Mouse (Mus musculus) limb, embryonic 14.5 days (tissue): Measurements from ENCODE around the gene Tinagl1. TPM values are rescaled to one million over a fixed set of nuclear protein-coding genes. Genes with fewer than 3 reads are reported as not detected.

ENCODE experiments used
- ATAC-seq: fragments of 200-750 bp; cut with Nextera tagmentation; 2 replicates; pipeline ENCODE4 v1.8.0; 2017; ENCODE audit warnings: low read depth, moderate number of reproducible peaks, moderate TSS enrichment; ENCODE audit not compliant: low FRiP score
- DNase-seq: peaks from one replicate; pipeline ENCODE4 v3.0.0-alpha.2; 2015; ENCODE audit warnings: low spot score
- H3K27ac ChIP-seq: fragments of 300-500 bp; sonication (generic); replicated peaks from 2 replicates; pipeline ENCODE4 v1.5.1; 2014; ENCODE audit warnings: low read depth, mild to moderate bottlenecking, low read length, moderate library complexity, mixed read lengths
- H3K27me3 ChIP-seq: fragments of 300-500 bp; sonication (generic); 2 replicates; pipeline ENCODE4 v1.6.1; 2014; ENCODE audit warnings: low read length, mixed read lengths; ENCODE audit not compliant: control insufficient read depth, insufficient read depth
- H3K36me3 ChIP-seq: fragments of 300-500 bp; sonication (generic); 2 replicates; pipeline ENCODE4 v1.6.1; 2014; ENCODE audit warnings: mild to moderate bottlenecking, low read length, moderate library complexity, mixed read lengths; ENCODE audit not compliant: control insufficient read depth, insufficient read depth
- H3K4me1 ChIP-seq: fragments of 300-500 bp; sonication (generic); 2 replicates; pipeline ENCODE4 v1.6.1; 2014; ENCODE audit warnings: antibody characterized with exemption, low read length, mixed read lengths; ENCODE audit not compliant: control insufficient read depth, insufficient read depth
- H3K4me2 ChIP-seq: fragments of 300-500 bp; sonication (generic); replicated peaks from 2 replicates; pipeline ENCODE4 v1.6.1; 2014; ENCODE audit warnings: low read depth, mild to moderate bottlenecking, low read length, moderate library complexity; ENCODE audit not compliant: severe bottlenecking
- H3K4me3 ChIP-seq: fragments of 300-500 bp; sonication (generic); replicated peaks from 2 replicates; pipeline ENCODE4 v1.5.1; 2014; ENCODE audit warnings: low read length
- H3K9ac ChIP-seq: fragments of 300-500 bp; sonication (generic); 2 replicates; pipeline ENCODE4 v1.6.1; 2014; ENCODE audit warnings: mild to moderate bottlenecking, low read depth, low read length, moderate library complexity; ENCODE audit not compliant: severe bottlenecking
- H3K9me3 ChIP-seq: fragments of 300-500 bp; sonication (generic); 2 replicates; pipeline ENCODE4 v1.6.1; 2016; ENCODE audit warnings: low read length; ENCODE audit not compliant: control insufficient read depth
- POLR2A ChIP-seq: fragments of 200-500 bp; IDR thresholded peaks from 2 replicates; pipeline ENCODE4 v1.8.0; 2012; ENCODE audit warnings: inconsistent platforms, mild to moderate bottlenecking, moderate library complexity, borderline replicate concordance; ENCODE audit not compliant: insufficient read depth, insufficient read length; ENCODE audit errors: extremely low read depth
- WGBS: fragments of 180-500 bp; shearing (Covaris S2); extraction: QIAGEN DNeasy Blood & Tissue Kit; methylation state at CpG from one replicate; pipeline ENCODE4 v1.1.7; 2014; 5-methylcytosine and 5-hydroxymethylcytosine counted together
- polyA plus RNA-seq, 2 experiments: library from polyadenylated mRNA; depleted of rRNA in 1 of 2; stranded (reverse) in 1 of 2; unstranded in 1 of 2; fragments of >200 nt; fragmentation: Nextera tagmentation in 1 of 2; extraction: Ambion mirVana in 1 of 2; gene quantifications; 2 replicates each; pipeline versions ENCODE4 v1.2.1 to v1.2.3; 2012 to 2014

The Tinagl1 gene
- polyA plus RNA-seq, 2 experiments = 13.6 to 19.9 TPM

DNA sequence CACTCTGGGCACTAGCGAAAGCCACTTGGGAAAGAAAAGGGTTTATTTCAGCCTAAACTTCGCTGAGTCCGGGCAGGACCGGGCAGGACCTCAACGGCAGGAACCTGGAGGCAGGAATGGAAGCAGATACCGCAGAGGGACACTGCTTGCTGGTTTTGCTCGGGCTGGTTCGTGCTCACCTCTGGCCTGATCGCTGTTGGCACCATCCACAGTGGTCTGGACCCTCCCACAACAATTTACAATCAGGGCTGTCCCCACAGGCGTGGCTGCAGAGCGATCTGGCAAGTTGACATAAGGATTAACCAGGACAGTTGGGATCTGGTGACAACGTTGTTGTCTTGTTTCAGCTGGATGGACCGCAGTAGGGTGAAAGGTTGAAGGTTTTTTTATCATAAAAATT, 21.0 kb upstream of the Tinagl1 start:
- 69% methylated on average over 13 of the region's 13 CpGs for WGBS
- no peak for TF ChIP-seq POLR2A
- Histone ChIP-seq H3K27ac (no peak overlapping the region), H3K36me3 (no peaks in the 10 kb centered on the region), H3K9me3 (no peaks in the 10 kb centered on the region), H3K27me3 (peaks cover 5% of the 10 kb centered on the region; the same call in 1 of the 2 replicates), H3K4me2 (no peak overlapping the region), H3K9ac (no peak overlapping the region), H3K4me3 (no peak overlapping the region), H3K4me1 (no peaks in the 10 kb centered on the region)
- DNase-seq = no peak
- ATAC-seq = no peak

DNA sequence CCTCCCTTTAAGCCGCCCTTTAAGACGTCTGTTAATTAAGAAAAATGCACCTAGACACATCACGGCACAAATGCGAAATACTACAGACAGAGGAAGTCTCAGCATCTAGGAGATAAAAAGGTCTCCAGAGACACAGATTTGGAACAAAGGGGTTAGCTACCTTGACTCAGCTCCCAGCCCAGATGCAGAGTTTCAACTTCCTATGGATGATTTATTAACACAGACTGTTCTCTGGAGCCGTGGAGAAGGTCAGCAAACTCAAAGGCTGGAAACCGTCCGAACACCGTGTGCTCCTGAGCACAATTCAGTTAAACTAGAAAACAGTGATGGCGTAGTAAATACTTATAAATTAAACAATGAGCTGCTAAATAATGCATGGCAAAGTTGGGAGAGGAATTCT, 17.3 kb upstream of the Tinagl1 start:
- Histone ChIP-seq H3K4me2 (no peak overlapping the region), H3K27ac (no peak overlapping the region), H3K4me1 (no peaks in the 10 kb centered on the region), H3K4me3 (no peak overlapping the region), H3K9me3 (no peaks in the 10 kb centered on the region), H3K27me3 (no peaks in the 10 kb centered on the region), H3K36me3 (no peaks in the 10 kb centered on the region), H3K9ac (no peak overlapping the region)
- no peak for TF ChIP-seq POLR2A
- WGBS = 33% methylated on average over 9 of the region's 9 CpGs
- DNase-seq (no peak), ATAC-seq (no peak)

DNA sequence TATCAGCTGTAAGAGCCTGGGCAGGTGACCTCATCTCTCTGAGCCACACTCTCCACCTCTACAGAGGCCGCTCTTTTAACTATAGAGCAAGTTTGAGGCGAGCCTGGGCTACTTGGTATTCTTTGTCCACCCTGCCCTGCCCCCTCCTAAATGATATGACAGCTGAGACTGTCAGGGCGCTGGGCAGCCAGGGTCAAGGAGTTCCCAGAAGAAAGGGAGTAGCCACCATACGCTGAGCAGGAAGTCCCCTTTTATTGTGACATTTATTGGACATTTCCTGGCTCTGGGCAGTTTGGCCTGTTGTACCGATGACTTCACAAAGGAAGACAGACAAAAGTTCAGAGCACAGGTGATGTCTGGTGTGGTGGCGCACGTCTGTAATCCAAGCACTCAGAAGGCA, 14.7 kb upstream of the Tinagl1 start:
- Histone ChIP-seq H3K4me1 (no peaks in the 10 kb centered on the region), H3K4me3 (no peak overlapping the region), H3K36me3 (no peaks in the 10 kb centered on the region), H3K9ac (no peak overlapping the region), H3K27ac (no peak overlapping the region), H3K27me3 (no peaks in the 10 kb centered on the region), H3K9me3 (no peaks in the 10 kb centered on the region), H3K4me2 (no peak overlapping the region)
- DNase-seq = no peak
- WGBS = 41% methylated on average over 7 of the region's 7 CpGs
- no peak for TF ChIP-seq POLR2A
- no peak for ATAC-seq

DNA sequence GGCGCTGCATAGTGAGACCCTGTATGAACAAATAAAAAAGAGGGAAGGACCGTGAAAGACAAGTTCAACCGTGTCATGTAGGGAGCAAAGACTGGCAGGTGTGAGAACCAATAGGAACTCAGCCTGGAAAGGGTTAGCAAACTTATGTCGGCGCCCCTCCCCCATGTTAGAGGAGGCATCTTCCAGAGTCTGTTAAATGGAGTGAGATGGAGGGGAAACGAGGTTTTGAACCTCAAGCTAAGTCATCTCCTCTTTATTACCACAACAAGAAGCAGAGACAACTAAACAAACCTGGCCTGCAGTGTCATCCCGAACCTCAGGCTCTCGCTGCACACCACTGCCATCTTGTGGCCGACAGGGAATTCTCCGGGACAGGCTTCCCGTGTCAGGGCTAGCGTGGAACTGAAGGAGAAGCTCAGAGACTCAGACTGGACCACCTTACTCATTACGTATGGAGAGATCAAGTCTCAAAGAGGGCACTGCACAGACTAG, 13.9 kb upstream of the Tinagl1 start:
- Histone ChIP-seq H3K36me3 (no peaks in the 10 kb centered on the region), H3K27me3 (no peaks in the 10 kb centered on the region), H3K4me3 (peak overlapping the region; percentile 23), H3K9me3 (no peaks in the 10 kb centered on the region), H3K27ac (no peak overlapping the region), H3K4me1 (no peaks in the 10 kb centered on the region), H3K9ac (no peak overlapping the region), H3K4me2 (peak overlapping the region; percentile 40)
- WGBS = 4% methylated on average over 13 of the region's 13 CpGs
- DNase-seq (peak; percentile 73), ATAC-seq (peak; percentile 72; the same call in 1 of the 2 replicates)
- TF ChIP-seq POLR2A = no peak

DNA sequence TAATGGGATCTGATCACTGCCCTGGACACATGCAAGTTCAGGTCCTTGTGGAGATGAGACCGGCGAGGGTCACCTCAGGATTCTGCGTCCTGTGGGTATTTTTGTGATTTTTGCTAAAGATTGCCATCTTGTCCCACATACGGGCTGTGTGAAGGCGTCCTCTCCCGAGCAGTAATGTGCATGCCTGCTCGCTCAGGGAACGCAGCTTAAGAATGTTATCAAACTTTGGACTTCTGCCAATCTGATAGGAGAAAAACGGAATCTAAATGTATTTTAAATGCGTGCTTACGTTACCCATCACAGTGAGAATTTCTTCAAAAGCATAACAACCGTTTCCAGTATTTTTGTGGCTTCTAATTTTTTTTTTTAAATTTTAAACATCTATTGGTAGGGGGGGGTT, 12.0 kb upstream of the Tinagl1 start:
- Histone ChIP-seq H3K4me3 (no peak overlapping the region), H3K4me1 (no peaks in the 10 kb centered on the region), H3K9ac (no peak overlapping the region), H3K27me3 (no peaks in the 10 kb centered on the region), H3K4me2 (no peak overlapping the region), H3K36me3 (no peaks in the 10 kb centered on the region), H3K27ac (no peak overlapping the region), H3K9me3 (no peaks in the 10 kb centered on the region)
- no peak for TF ChIP-seq POLR2A
- ATAC-seq (no peak), DNase-seq (no peak)
- WGBS = 75% methylated on average over 12 of the region's 12 CpGs

DNA sequence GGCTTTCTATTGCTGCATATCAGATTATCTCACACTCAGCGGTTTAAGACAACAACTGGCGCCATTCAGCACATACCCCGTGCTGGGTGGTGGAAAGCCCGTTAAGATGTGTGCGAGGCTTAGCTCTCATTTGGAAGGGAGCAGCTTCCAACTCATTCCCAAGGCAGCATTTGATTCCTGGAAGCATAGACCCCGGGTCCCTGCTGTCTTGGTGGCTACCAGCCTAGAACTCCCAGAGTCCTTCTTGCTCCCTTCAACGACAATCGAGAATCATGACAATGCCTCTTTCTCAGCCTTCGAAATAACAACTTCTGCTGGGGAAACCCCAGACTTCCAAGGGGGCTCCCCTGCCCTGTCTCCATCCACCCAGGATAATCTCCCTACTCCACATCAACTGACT, 11.5 kb upstream of the Tinagl1 start:
- WGBS = 80% methylated on average over 9 of the region's 9 CpGs
- Histone ChIP-seq H3K27ac (no peak overlapping the region), H3K36me3 (no peaks in the 10 kb centered on the region), H3K4me1 (no peaks in the 10 kb centered on the region), H3K9ac (no peak overlapping the region), H3K4me2 (no peak overlapping the region), H3K9me3 (no peaks in the 10 kb centered on the region), H3K4me3 (no peak overlapping the region), H3K27me3 (no peaks in the 10 kb centered on the region)
- ATAC-seq (no peak), DNase-seq (no peak)
- TF ChIP-seq POLR2A = no peak
